ENCODE assay signal across 12 mouse cellular contexts in genomic region chr11:71818111-71818510, GRCm38 (mm10).
DNase-seq lines count a peak whose midpoint lies in the region.
"Had no signal": no experiment of that assay in that cellular context is flagged by ENCODE, and none has a peak within 500 bp of the region (broad histone marks: within the 10 kb centered on the region; RNA-seq: fewer than 3 reads in every experiment).

No protein-coding gene starts in this region.

- DNase-seq in adrenal gland, adult 8-10 months, result peak; percentile 18
- no peak for DNase-seq in adrenal gland, postnatal 4 days (ENCODE audit: low spot score in 2 of 2)
- DNase-seq in heart, adult 9 months (ENCODE audit: low spot score in 2 of 2), result peak; percentile 19 to 69
- no peak for DNase-seq in heart, postnatal 25 days (ENCODE audit: low spot score)
- peak; percentile 6 for DNase-seq in lung, postnatal 10 days
- no peak for DNase-seq in lung, postnatal 4 days
- peak; percentile 22 for DNase-seq in lung, postnatal 36 days
- no peak for DNase-seq in retina, postnatal 1 day
- DNase-seq: cerebellum, adult 11-12 months; cerebellum, postnatal 14 days; midbrain, embryonic 14.5 days; thymus, postnatal 25 days had no signal

- intact Hi-C loops in heart, postnatal 25 days (cut with DNase I), result no loop called here

Comparison
In these comparisons a context has a peak if more than half of its experiments do, and no peak if none do; other contexts are left out.
1. DNase-seq: peak in adrenal gland, adult 8-10 months (single experiment), heart, adult 9 months (2 of 2), lung, postnatal 10 days (single experiment) and lung, postnatal 36 days (single experiment); none in adrenal gland, postnatal 4 days (0 of 2), heart, postnatal 25 days (single experiment), lung, postnatal 4 days (0 of 2) and retina, postnatal 1 day (single experiment).